Mouse (Mus musculus) thymus, adult 2 months (tissue): ENCODE measurements around the gene Ifitm1.

Source experiments
- CTCF ChIP-seq: fragments of 200-500 bp; IDR thresholded peaks from 2 replicates; pipeline ENCODE4 v1.5.1; 2012; ENCODE audit warnings: mild to moderate bottlenecking, control low read depth, low read length, moderate library complexity, borderline replicate concordance; ENCODE audit not compliant: control insufficient read depth, poor library complexity, insufficient read depth; ENCODE audit errors: extremely low read depth
- POLR2A ChIP-seq: fragments of 200-500 bp; IDR thresholded peaks from 2 replicates; pipeline ENCODE4 v1.6.1; 2012; ENCODE audit warnings: mild to moderate bottlenecking, low read length, control low read depth, moderate library complexity; ENCODE audit not compliant: control insufficient read depth, poor library complexity, insufficient read depth; ENCODE audit errors: extremely low read depth

- TF ChIP-seq CTCF (no peak), POLR2A (no peak)
Observed at GRCm38 (mm10) chr7:140953800-140954732, 13.0 kb upstream of the Ifitm1 start.
